Mouse (Mus musculus) E14TG2a.4 (cell line): ENCODE measurements at regions not wholly inside any gene's neighbourhood (a gene's known extent, or its start where the extent isn't known, plus 50 kb on each side); places are given as distances from the start of the nearest gene placed in this dataset.

ENCODE experiments used
- H3K27me3 ChIP-seq: 2 replicates; pipeline ENCODE4 v1.6.1; 2014; ENCODE audit warnings: low read length, control low read depth; ENCODE audit not compliant: insufficient read depth
- H3K36me3 ChIP-seq: 2 replicates; pipeline ENCODE4 v1.6.1; 2014; ENCODE audit warnings: low read length, control low read depth; ENCODE audit not compliant: insufficient read depth
- H3K4me1 ChIP-seq: replicated peaks from 2 replicates; pipeline ENCODE4 v1.6.1; 2014; ENCODE audit warnings: low read depth, low read length, control low read depth
- H3K4me3 ChIP-seq: replicated peaks from 2 replicates; pipeline ENCODE4 v1.5.1; 2014; ENCODE audit warnings: mild to moderate bottlenecking, low read length
- H3K9me3 ChIP-seq: 2 replicates; pipeline ENCODE4 v1.6.1; 2014; ENCODE audit warnings: low read length, control low read depth
- CTCF ChIP-seq: conservative IDR thresholded peaks from 2 replicates; pipeline ENCODE4 v1.5.1; 2014; ENCODE audit warnings: low read length
- NANOG ChIP-seq: IDR thresholded peaks from 2 replicates; pipeline ENCODE4 v1.6.1; 2014; ENCODE audit warnings: borderline replicate concordance, low read length, mixed read lengths
- POU5F1 ChIP-seq: IDR thresholded peaks from 2 replicates; pipeline ENCODE4 v1.6.1; 2014; ENCODE audit warnings: low read length, borderline replicate concordance

DNA sequence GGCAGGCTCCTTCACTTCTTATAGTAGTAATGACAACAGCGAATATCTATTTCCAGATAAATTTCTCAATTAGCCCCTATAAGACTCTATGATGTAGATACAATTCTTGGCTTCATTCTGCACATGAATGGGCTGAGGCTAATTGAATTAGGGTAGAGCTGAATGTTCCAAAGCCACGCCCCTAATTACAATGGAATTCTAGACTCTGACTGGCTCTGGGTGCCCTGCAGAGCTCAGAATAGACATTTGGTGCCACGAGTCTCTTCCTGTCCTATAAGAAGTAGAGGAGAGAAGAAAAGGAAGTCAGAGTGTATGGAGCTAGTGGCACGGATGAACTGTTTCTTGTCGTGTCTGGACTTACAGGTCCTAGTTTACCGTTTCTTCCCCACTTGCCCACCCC, 449.8 kb downstream of the 1810013L24Rik start:
- Histone ChIP-seq H3K9me3 (no peaks in the 10 kb centered on the region), H3K4me1 (peaks cover 60% of the 10 kb centered on the region), H3K27me3 (no peaks in the 10 kb centered on the region), H3K36me3 (no peaks in the 10 kb centered on the region), H3K4me3 (no peak overlapping the region)
- TF ChIP-seq CTCF (no peak), POU5F1 (no peak), NANOG (no peak)

DNA sequence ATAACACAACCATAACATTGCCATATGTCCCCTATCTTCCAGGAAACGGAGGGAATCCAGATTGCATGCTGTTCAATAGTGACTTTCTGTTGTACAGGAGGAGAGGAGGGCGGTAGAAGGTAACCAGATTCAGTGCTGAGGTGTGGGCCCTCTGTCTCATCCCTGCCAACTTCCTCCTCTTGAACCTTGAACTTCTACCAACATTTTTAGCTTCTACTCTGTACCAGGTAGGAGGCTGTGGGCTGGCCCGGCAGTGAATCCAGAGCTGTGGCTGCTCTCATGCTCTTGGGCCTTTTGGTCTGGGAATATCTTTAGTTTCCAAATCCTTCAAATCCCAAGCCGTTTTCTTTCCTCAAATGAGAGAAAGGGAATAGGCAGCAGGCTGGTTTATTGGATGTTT, 450.5 kb downstream of the 1810013L24Rik start:
- no peaks in the 10 kb centered on the region for H3K27me3 ChIP-seq
- H3K4me1 ChIP-seq, result peaks cover 59% of the 10 kb centered on the region
- H3K9me3 ChIP-seq, result no peaks in the 10 kb centered on the region
- TF ChIP-seq NANOG (no peak), CTCF (no peak)
- H3K4me3 ChIP-seq, result no peak overlapping the region
- no peaks in the 10 kb centered on the region for H3K36me3 ChIP-seq

DNA sequence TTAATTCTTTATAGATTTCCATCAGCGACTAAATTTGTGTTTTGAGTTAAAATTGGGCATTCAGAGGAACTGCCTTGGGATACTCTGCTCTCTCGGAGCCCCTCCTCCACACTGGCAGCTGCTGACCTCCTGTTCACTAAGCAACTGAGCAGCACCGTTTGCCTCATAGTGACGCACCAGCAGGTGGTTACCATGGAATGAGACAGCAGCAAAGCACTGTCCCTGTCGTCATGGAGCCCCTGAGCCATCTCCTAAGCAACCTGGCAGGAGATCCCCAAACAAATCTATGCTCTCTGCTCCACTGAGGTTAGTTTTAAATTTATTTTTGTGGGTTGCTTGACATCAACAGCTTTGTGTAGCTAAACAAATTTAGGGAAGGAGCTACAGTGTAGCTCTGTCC, 451.0 kb downstream of the 1810013L24Rik start:
- Histone ChIP-seq H3K9me3 (no peaks in the 10 kb centered on the region), H3K27me3 (no peaks in the 10 kb centered on the region), H3K4me3 (no peak overlapping the region), H3K4me1 (peaks cover 59% of the 10 kb centered on the region), H3K36me3 (no peaks in the 10 kb centered on the region)
- TF ChIP-seq CTCF (no peak), NANOG (no peak), POU5F1 (no peak)

DNA sequence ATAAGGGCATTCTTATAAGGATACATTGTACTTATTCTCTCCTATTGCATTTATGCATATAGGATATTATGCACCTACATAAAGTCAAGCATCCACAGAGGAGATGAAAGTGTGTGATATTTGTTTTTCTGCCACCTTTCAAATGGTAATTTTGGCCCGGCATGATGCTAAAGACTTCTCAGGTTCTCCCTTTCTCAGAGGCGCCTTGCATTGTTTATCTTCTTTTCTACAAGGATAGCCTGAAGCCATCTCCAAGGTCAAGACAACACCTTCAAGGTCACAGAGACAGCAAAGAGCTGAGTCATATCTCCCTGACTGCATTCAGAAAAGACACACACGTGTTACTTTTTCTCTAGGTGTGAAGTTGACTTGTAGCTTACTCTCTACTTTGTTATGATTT, 454.5 kb downstream of the 1810013L24Rik start:
- TF ChIP-seq NANOG, result peak; percentile 94
- no peak for TF ChIP-seq CTCF
- peak; percentile 59; the same call in 1 of the 2 replicates for TF ChIP-seq POU5F1
- H3K27me3 ChIP-seq, result no peaks in the 10 kb centered on the region
- no peak overlapping the region for H3K4me3 ChIP-seq
- peaks cover 6% of the 10 kb centered on the region for H3K9me3 ChIP-seq
- peaks cover 66% of the 10 kb centered on the region for H3K4me1 ChIP-seq
- H3K36me3 ChIP-seq, result no peaks in the 10 kb centered on the region

DNA sequence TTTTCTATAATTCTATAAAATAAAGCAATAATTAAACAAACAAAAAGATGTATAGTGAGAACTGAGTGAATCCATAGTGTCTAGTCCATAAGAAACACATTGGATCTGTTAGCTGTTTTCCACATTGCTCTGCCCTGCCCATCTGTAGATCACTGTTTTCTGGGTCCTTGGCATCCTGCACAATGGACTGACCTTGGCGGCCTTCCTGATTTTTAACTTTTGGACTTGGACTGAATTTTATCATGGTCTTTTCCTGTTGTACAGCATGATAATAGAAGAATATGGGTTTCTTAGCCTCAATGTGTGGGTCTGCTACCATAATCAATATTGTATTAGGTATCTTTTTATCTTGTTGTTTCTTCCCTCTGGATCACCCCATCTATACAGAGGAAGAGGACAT, 456.0 kb downstream of the 1810013L24Rik start:
- H3K4me3 ChIP-seq, result no peak overlapping the region
- peaks cover 63% of the 10 kb centered on the region for H3K4me1 ChIP-seq
- TF ChIP-seq POU5F1 (no peak), NANOG (no peak), CTCF (no peak)
- peaks cover 6% of the 10 kb centered on the region for H3K9me3 ChIP-seq
- H3K27me3 ChIP-seq, result no peaks in the 10 kb centered on the region
- H3K36me3 ChIP-seq, result no peaks in the 10 kb centered on the region

DNA sequence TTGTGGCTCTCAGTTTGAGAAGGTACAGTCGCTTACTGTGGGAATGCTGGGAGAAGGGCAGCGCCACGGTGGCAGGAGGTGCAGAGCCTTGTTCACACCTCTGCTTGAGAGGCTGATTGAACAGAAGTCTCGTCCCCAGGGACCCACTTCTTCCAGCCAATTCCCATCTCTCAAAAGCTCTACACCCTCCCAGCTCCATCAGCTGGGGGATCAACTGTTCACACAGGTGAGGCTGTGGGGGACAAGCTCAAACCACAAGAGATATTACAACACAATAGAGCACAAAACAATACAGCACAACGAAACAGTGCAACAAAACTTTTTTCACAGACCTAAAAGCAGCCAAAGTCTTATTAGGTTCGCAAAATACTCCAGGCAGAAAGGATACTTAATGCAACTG, 457.7 kb downstream of the 1810013L24Rik start:
- H3K4me1 ChIP-seq, result peaks cover 62% of the 10 kb centered on the region
- no peak overlapping the region for H3K4me3 ChIP-seq
- peaks cover 9% of the 10 kb centered on the region for H3K9me3 ChIP-seq
- H3K36me3 ChIP-seq, result no peaks in the 10 kb centered on the region
- TF ChIP-seq POU5F1, result no peak
- TF ChIP-seq NANOG, result no peak
- TF ChIP-seq CTCF, result no peak
- H3K27me3 ChIP-seq, result no peaks in the 10 kb centered on the region

DNA sequence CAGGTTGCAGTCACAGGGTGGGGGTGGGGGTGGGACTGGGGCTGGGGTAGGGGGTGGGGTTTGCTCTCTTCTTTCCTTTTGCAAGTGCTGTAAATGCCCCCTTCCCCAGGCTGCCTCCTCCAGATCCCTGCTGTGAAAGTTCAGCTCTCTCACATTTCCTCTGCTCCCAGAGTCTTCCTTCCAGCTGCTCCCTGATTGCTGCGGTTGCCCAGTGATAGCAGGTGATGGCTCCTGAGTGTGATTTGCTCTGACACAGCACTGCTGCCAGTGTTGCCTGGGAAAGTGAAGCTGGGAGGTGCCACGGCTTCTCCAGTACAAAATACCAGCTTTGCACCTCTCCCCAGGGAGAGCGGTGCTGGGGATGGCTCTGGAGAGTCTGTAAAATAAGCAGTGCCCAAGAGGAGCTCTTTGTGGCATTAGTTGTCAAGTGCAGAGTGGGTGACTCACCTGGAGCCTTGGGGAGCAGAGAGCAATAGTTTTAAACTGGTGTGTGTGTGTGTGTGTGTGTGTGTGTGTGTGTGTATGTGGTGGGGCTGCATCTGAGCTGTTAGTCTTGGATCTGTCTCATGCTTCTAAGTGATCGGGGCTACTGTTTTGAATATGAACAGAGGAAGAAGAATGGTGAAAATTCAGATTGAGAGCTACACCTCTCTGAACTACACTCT, 461.6 kb downstream of the 1810013L24Rik start:
- Histone ChIP-seq H3K4me1 (peaks cover 38% of the 10 kb centered on the region), H3K4me3 (0 out of 2 replicates have a peak overlapping the region, but pooled peaks have one; percentile 30), H3K36me3 (no peaks in the 10 kb centered on the region), H3K9me3 (peaks cover 12% of the 10 kb centered on the region), H3K27me3 (no peaks in the 10 kb centered on the region)
- TF ChIP-seq POU5F1 (no peak), NANOG (peak; percentile 57; the same call in 1 of the 2 replicates)

DNA sequence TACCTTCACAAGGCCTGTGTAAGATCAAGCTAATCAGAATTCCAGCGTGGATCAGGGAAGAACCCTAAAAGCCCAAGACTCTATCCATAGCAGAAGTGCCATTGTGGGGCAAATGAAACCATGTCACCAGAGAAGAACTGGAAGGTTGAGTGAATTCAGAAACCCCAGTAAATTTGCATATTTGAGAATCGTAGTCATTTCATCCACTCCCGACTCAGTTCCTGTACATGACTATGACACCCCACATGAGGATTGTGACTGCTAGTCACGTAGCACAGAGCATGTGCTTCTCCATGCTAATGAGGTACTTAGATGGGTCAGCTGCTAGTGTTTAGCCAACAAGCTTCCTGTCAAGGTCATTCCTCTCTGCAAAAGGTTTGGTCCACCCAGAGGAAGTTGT, 473.2 kb downstream of the 1810013L24Rik start:
- Histone ChIP-seq H3K36me3 (no peaks in the 10 kb centered on the region), H3K4me1 (no peaks in the 10 kb centered on the region), H3K9me3 (no peaks in the 10 kb centered on the region), H3K27me3 (no peaks in the 10 kb centered on the region), H3K4me3 (no peak overlapping the region)
- TF ChIP-seq CTCF, result no peak
- TF ChIP-seq NANOG, result no peak
- TF ChIP-seq POU5F1, result no peak

DNA sequence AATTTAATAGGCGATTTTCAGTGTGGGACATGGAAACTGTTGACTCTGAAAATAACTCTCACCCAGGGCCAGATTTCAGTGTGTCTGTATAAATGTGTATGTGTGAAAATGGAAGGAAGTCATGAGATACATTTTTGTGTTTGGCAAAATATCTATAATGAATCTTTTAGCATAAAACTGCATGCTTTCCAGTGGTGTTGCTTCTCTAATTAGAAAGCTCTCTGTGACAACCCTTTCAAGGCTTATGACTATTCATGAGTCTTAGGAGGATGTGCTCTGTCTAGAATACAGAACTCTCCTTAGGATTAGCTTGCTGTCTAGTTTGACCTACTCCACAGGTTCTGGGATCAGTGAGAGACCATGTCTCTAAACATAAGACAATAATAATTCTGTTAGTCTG, 474.2 kb downstream of the 1810013L24Rik start:
- Histone ChIP-seq H3K4me1 (no peaks in the 10 kb centered on the region), H3K36me3 (no peaks in the 10 kb centered on the region), H3K27me3 (no peaks in the 10 kb centered on the region), H3K9me3 (no peaks in the 10 kb centered on the region), H3K4me3 (no peak overlapping the region)
- TF ChIP-seq NANOG (no peak), CTCF (no peak)
